Mouse (Mus musculus) liver, embryonic 14.5 days (tissue): Measurements from ENCODE around the gene Dock6. TPM values are rescaled to one million over a fixed set of nuclear protein-coding genes. Genes with fewer than 3 reads are reported as not detected.

Source experiments
- ATAC-seq: fragments of 200-750 bp; cut with Nextera tagmentation; 2 replicates; pipeline ENCODE4 v1.8.0; 2017; ENCODE audit warnings: moderate number of reproducible peaks, mild to moderate bottlenecking, moderate library complexity; ENCODE audit not compliant: insufficient read depth
- DNase-seq, 3 experiments: peaks; one replicate each; pipeline ENCODE4 v3.0.0-alpha.2; 2012 to 2013; ENCODE audit warnings: low read depth in 3 of 3, low spot score in 3 of 3
- H3K27ac ChIP-seq: fragments of 300-500 bp; sonication (generic); 2 replicates; pipeline ENCODE4 v1.5.1; 2014; ENCODE audit warnings: moderate library complexity, mild to moderate bottlenecking, control low read depth, inconsistent platforms
- H3K27me3 ChIP-seq: fragments of 300-500 bp; sonication (generic); 2 replicates; pipeline ENCODE4 v1.6.1; 2014; ENCODE audit warnings: mild to moderate bottlenecking, low read length, moderate library complexity; ENCODE audit not compliant: control insufficient read depth, insufficient read depth
- H3K36me3 ChIP-seq: fragments of 300-500 bp; sonication (generic); replicated peaks from 2 replicates; pipeline ENCODE4 v1.6.1; 2014; ENCODE audit warnings: low read depth; ENCODE audit not compliant: control insufficient read depth, insufficient read depth
- H3K4me1 ChIP-seq, 2 experiments: fragments of 200-500 bp in 1 of 2; fragments of 300-500 bp in 1 of 2; sonication (generic) in 1 of 2; replicated peaks; 2 replicates each; pipeline ENCODE4 v1.6.1; 2012 to 2014; ENCODE audit warnings: antibody characterized with exemption in 1 of 2, inconsistent platforms in 1 of 2, low read length in 1 of 2; ENCODE audit not compliant: control insufficient read depth in 2 of 2, insufficient read depth in 2 of 2
- H3K4me2 ChIP-seq: fragments of 300-500 bp; sonication (generic); 2 replicates; pipeline ENCODE4 v1.6.1; 2014; ENCODE audit warnings: low read depth, mild to moderate bottlenecking, control low read depth, moderate library complexity
- H3K4me3 ChIP-seq, 2 experiments: fragments of 200-500 bp in 1 of 2; fragments of 300-500 bp in 1 of 2; sonication (generic) in 1 of 2; 2 replicates each; pipeline ENCODE4 v1.5.1; 2012 to 2014; ENCODE audit warnings: low read depth in 2 of 2, low read length in 2 of 2, mild to moderate bottlenecking in 2 of 2, control low read depth in 1 of 2, inconsistent platforms in 1 of 2, moderate library complexity in 1 of 2; ENCODE audit not compliant: insufficient read depth in 1 of 2
- H3K9ac ChIP-seq: fragments of 300-500 bp; sonication (generic); replicated peaks from 2 replicates; pipeline ENCODE4 v1.6.1; 2014; ENCODE audit warnings: mild to moderate bottlenecking, control low read depth, moderate library complexity
- H3K9me3 ChIP-seq: fragments of 300-500 bp; sonication (generic); 2 replicates; pipeline ENCODE4 v1.6.1; 2016; ENCODE audit warnings: low read length, mixed read lengths; ENCODE audit not compliant: control insufficient read depth
- CTCF ChIP-seq: IDR thresholded peaks from 2 replicates; pipeline ENCODE4 v1.5.1; 2016; ENCODE audit warnings: antibody characterized with exemption, low read depth, control low read depth
- EP300 ChIP-seq: IDR thresholded peaks from 2 replicates; pipeline ENCODE4 v1.6.1; 2016; ENCODE audit warnings: antibody characterized with exemption, low read depth
- WGBS: fragments of 180-500 bp; shearing (Covaris S2); extraction: QIAGEN DNeasy Blood & Tissue Kit; methylation state at CpG from one replicate; pipeline ENCODE4 v1.1.7; 2014; ENCODE audit not compliant: insufficient replicate concordance; 5-methylcytosine and 5-hydroxymethylcytosine counted together
- polyA plus RNA-seq, 2 experiments: library from polyadenylated mRNA; depleted of rRNA in 1 of 2; stranded (reverse) in 1 of 2; unstranded in 1 of 2; fragments of >200 nt; fragmentation: Nextera tagmentation in 1 of 2; extraction: Ambion mirVana in 1 of 2; gene quantifications; 2 replicates each; pipeline versions ENCODE4 v1.2.1 to v1.2.3; 2012 to 2014

Dock6 gene
- polyA plus RNA-seq, 2 experiments = 2.1 to 9.0 TPM

DNA sequence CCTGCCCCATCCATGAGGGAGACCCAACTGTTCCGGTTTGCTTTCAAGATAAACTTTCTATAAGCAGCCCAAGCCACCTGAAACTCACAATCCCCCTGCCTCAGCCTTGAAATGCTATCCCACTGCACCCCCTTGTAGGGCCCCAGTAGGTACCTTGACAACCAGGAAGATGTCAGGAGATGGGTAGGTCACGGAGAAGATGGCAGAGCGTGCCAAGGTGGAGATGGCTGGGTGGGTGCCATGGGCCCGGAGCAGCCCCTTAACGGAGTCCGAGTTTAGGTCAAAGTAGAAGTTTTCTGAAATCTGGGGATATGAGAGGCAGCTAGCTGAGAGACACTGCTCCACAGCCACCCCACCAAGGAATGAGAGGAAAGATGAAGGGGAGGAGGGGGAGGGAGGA, 11.1 kb downstream of the Dock6 start:
- Histone ChIP-seq H3K4me2 (no peak overlapping the region), H3K27ac (no peak overlapping the region), H3K4me3 (no peak overlapping the region), H3K9me3 (no peaks in the 10 kb centered on the region), H3K27me3 (no peaks in the 10 kb centered on the region), H3K36me3 (no peaks in the 10 kb centered on the region), H3K4me1 (no peaks in the 10 kb centered on the region), H3K9ac (no peak overlapping the region)
- 78% methylated on average over 6 of the region's 6 CpGs for WGBS
- DNase-seq (no peak), ATAC-seq (no peak)
- no peak for TF ChIP-seq CTCF
- no peak for TF ChIP-seq EP300

DNA sequence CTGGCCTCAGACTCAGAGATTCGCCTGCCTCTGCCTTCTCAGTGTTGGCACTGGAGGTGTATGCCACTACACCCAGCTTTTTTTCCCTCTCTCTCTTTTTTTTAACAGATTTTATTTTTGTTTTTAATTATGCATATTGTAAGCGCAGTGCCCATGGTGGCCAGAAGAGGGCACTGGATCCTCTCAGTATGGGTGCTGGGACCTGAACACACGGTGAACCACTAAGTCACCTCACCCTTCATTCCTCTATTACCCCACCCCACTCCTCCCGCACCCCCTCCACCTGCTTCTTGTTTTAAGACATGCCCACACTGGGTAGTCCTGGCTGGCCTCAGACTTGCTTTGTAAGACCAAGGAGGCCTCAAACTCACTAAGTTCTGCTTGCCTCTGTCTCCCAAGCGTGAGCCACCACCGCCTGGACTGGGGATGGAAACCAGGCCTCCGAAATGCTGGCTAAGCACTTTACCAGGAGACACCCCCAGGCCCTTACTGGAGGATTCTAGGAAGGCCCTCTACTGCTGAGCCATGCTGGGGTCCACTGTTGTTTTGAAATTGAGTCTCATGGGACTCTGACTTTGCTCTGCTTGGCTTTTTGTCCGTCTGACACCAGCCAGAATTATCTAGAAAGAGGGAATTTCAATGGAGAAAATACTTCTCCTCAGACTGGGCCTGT, 12.2 kb downstream of the Dock6 start:
- Histone ChIP-seq H3K27ac (no peak overlapping the region), H3K4me3 (no peak overlapping the region), H3K4me1 (no peaks in the 10 kb centered on the region), H3K36me3 (no peaks in the 10 kb centered on the region), H3K27me3 (no peaks in the 10 kb centered on the region), H3K9me3 (no peaks in the 10 kb centered on the region), H3K4me2 (no peak overlapping the region), H3K9ac (no peak overlapping the region)
- peak in 1 of 3 experiments; percentile 27 for DNase-seq
- no peak for TF ChIP-seq EP300
- peak; percentile 79 for TF ChIP-seq CTCF
- ATAC-seq = no peak
- 45% methylated on average over 8 of the region's 8 CpGs for WGBS

DNA sequence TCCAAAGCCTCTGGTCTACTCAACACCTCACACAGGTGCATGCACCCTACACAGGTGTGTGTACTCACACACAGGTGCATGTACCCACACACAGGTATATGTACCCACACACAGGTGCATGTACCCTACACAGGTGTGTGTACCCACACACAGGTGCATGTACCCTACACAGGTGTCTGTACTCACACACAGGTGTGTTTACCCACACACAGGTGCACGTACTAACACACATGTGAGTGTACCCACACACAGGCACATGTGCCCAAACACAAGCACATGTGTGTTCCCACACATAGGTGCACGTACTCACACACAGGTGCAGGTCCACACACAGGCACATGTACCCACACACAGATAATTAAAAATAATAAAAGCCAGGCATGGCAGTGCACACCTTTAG, 14.7 kb downstream of the Dock6 start:
- no peaks in the 10 kb centered on the region for H3K9me3 ChIP-seq
- 69% methylated on average over 2 of the region's 2 CpGs for WGBS
- H3K4me1 ChIP-seq = peaks cover 0 to 5% of the 10 kb centered on the region in 2 experiments; a peak in 1 of 4 replicates
- ATAC-seq (no peak), DNase-seq (no peak)
- H3K27me3 ChIP-seq = no peaks in the 10 kb centered on the region
- no peak overlapping the region for H3K9ac ChIP-seq
- H3K4me2 ChIP-seq = no peak overlapping the region
- H3K36me3 ChIP-seq = no peaks in the 10 kb centered on the region
- TF ChIP-seq CTCF (no peak), EP300 (no peak)
- no peak overlapping the region for H3K4me3 ChIP-seq
- H3K27ac ChIP-seq = no peak overlapping the region

DNA sequence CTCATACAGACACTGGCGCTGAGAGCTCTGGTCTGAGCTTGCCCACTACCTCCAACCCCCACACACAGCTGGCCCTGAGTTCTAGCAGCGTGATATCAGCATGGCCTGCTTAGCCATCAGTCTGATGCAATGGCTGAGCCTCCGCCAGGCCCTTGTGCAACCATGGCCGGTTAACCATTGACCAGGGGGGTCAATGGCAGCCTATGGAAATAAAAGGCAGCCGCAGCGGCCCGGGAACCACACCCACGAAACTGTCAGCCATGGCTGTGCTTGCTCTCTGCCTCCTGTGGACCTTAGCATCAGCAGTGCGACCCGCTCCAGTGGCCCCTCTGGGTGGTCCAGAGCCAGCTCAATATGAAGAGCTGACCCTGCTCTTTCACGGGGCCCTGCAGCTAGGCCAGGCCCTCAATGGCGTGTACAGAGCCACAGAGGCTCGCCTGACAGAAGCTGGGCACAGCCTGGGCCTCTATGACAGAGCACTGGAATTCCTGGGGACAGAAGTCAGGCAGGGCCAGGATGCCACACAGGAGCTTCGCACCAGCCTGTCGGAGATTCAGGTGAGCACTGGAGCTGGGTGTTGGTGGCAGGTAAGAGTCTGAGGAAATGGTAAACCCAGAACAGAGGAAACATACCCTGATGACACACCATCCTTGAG, 17.1 kb downstream of the Dock6 start, which contains the start of gene Angptl8:
Gene Angptl8, plus strand, starts transcription at position 253 of the 655 bp plus-strand sequence.
- H3K27ac ChIP-seq = no peak within 1 kb of the TSS
- no peak for TF ChIP-seq EP300
- no peak for TF ChIP-seq CTCF
- ATAC-seq = peak; percentile 72
- H3K9ac ChIP-seq = peak within 1 kb of the TSS; percentile 28; the same call in 1 of the 2 replicates
- H3K4me2 ChIP-seq = peak within 1 kb of the TSS; percentile 23
- peaks cover 0 to 7% of the 10 kb centered on the region in 2 experiments; a peak in 2 of 4 replicates for H3K4me1 ChIP-seq
- no peaks in the 10 kb centered on the region for H3K9me3 ChIP-seq
- DNase-seq = peak in 2 of 3 experiments; percentile 20 to 36
- peak within 1 kb of the TSS; percentile 50 to 57 for H3K4me3 ChIP-seq
- no peaks in the 10 kb centered on the region for H3K27me3 ChIP-seq
- no peaks in the 10 kb centered on the region for H3K36me3 ChIP-seq
- 62% methylated on average over 15 of the region's 15 CpGs for WGBS

DNA sequence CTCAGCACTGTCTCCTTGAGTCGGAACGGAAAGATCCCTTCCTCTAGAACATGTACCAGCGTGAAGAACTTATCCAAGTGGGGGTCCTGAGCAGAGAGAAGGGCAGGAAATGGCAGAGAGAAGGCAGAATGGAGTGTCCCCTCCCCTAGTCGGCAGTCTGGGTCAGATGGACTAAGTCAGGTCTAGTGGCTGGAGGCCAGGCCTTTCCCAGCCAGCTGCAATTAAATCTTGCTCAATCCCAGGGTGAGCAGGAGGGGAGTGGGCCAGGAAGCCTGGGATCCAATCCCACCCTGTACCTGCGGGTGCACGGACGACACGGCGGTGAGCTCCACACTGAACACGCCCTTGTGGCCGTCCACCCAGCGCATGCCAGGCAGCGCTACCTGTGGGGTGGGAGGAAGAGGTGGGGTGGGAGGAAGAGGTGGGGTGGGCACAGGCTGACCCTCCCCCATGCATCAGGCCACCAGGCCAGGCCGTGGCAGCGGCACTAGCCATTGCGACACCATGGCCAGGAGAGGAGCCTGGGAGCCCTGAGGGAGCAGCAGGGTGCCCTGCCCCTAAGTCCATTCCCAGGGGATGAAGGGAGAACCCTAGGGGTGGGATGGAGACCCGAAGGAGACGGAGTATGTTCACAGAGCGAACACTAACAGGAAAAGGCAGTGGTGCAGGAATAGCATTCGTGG, 20.7 kb downstream of the Dock6 start:
- TF ChIP-seq EP300 (no peak), CTCF (no peak)
- no peaks in the 10 kb centered on the region for H3K27me3 ChIP-seq
- ATAC-seq = peak; percentile 14
- no peaks in the 10 kb centered on the region for H3K9me3 ChIP-seq
- H3K4me1 ChIP-seq = peaks cover 0 to 7% of the 10 kb centered on the region in 2 experiments; a peak in 2 of 4 replicates
- H3K27ac ChIP-seq = no peak overlapping the region
- H3K9ac ChIP-seq = no peak overlapping the region
- WGBS = 73% methylated on average over 20 of the region's 20 CpGs
- H3K4me2 ChIP-seq = no peak overlapping the region
- no peak for DNase-seq
- no peak overlapping the region for H3K4me3 ChIP-seq
- H3K36me3 ChIP-seq = no peaks in the 10 kb centered on the region
